Comparison of ENCODE assay signal across 10 mouse cellular contexts in the genomic region with DNA sequence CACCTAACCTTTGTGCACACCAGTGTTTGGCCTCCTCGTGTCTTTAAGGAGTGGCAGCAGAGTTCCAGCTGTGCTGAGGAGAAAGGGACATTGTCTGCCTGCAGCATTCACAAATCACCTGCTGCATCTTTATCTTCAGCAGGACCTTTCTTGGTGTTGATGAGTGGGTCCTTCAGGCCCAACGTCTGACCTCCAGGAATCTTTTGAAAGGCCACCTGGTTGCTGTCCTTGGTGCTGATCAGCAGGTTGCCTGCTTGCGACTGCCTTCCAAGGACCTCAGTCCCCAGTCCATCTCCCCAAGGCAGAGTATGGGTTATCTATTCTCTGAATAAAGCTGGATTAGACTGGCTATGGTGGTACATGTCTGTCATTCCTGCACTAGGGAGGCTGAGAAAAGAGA. TPM values are rescaled to one million over a fixed set of nuclear protein-coding genes. Genes with fewer than 3 reads are reported as not detected.
DNase-seq lines count a peak whose midpoint lies in the region; ATAC-seq lines count a peak whose summit lies in the region.
"Had no signal": no experiment of that assay in that cellular context is flagged by ENCODE, and none has a peak within 500 bp of the region (broad histone marks: within the 10 kb centered on the region; RNA-seq: fewer than 3 reads in every experiment).

No protein-coding gene starts in this region.

- no peak for ATAC-seq in midbrain, embryonic 13.5 days
- ATAC-seq in inflammation-experienced regulatory T-cells, adult 6 months, result no peak

- no peak overlapping the region for H3K4me3 ChIP-seq in midbrain, embryonic 10.5 days
- H3K4me3 ChIP-seq in midbrain, embryonic 13.5 days (replicated peaks), result no peak overlapping the region
- H3K4me3 ChIP-seq: hindbrain, embryonic 15.5 days; limb, embryonic 13.5 days had no signal

- H3K9ac ChIP-seq in midbrain, embryonic 13.5 days (replicated peaks), result no peak overlapping the region
- H3K9ac ChIP-seq: hindbrain, embryonic 15.5 days; limb, embryonic 13.5 days had no signal

- 10% methylated on average over 3 of the region's 3 CpGs for WGBS in midbrain, embryonic 10.5 days
- 14% methylated on average over 3 of the region's 3 CpGs for WGBS in midbrain, embryonic 13.5 days

- H3K4me1 ChIP-seq in midbrain, embryonic 10.5 days, result no peaks in the 10 kb centered on the region
- no peaks in the 10 kb centered on the region for H3K4me1 ChIP-seq in midbrain, embryonic 13.5 days (replicated peaks)
- H3K4me1 ChIP-seq: hindbrain, embryonic 15.5 days; limb, embryonic 13.5 days had no signal

- peaks cover 6% of the 10 kb centered on the region for H3K27me3 ChIP-seq in midbrain, embryonic 10.5 days (ENCODE audit: low read depth, poor library complexity, severe bottlenecking)
- no peaks in the 10 kb centered on the region for H3K27me3 ChIP-seq in midbrain, embryonic 13.5 days
- H3K27me3 ChIP-seq: hindbrain, embryonic 15.5 days had no signal

- H3K27ac ChIP-seq in midbrain, embryonic 10.5 days (replicated peaks), result no peak overlapping the region
- H3K27ac ChIP-seq in midbrain, embryonic 13.5 days, result no peak overlapping the region
- H3K27ac ChIP-seq: hindbrain, embryonic 15.5 days; limb, embryonic 13.5 days had no signal

- H3K36me3 ChIP-seq in midbrain, embryonic 10.5 days, result no peaks in the 10 kb centered on the region
- H3K36me3 ChIP-seq in midbrain, embryonic 13.5 days, result no peaks in the 10 kb centered on the region
- H3K36me3 ChIP-seq: hindbrain, embryonic 15.5 days; limb, embryonic 13.5 days had no signal

- no peak overlapping the region for H3K4me2 ChIP-seq in midbrain, embryonic 13.5 days (replicated peaks)
- H3K4me2 ChIP-seq: hindbrain, embryonic 15.5 days; limb, embryonic 13.5 days had no signal

- H3K9me3 ChIP-seq in midbrain, embryonic 10.5 days (replicated peaks), result no peaks in the 10 kb centered on the region
- H3K9me3 ChIP-seq in midbrain, embryonic 13.5 days, result no peaks in the 10 kb centered on the region
- H3K9me3 ChIP-seq: hindbrain, embryonic 15.5 days; limb, embryonic 13.5 days had no signal

- DNase-seq in midbrain, embryonic 10.5 days (ENCODE audit: low spot score), result peak; percentile 21
- DNase-seq in c-Kit-positive CD71-negative TER-119-negative erythroid progenitor cells, embryonic 14.5 days (ENCODE audit: low read depth), result peak; percentile 12
- peak; percentile 43 for DNase-seq in kidney, postnatal 14 days
- peak; percentile 14 for DNase-seq in yolk sac, embryonic 10.5 days (ENCODE audit: low spot score)
- no peak for DNase-seq in cerebellum, postnatal 36 days
- DNase-seq: cerebellum, adult 11-12 months had no signal

RNA-seq across cellular contexts. Expression of a gene that starts 10.0 kb away (rescaled TPM):
- polyA plus RNA-seq in midbrain, embryonic 10.5 days (2016; fragmentation: Nextera tagmentation; extraction: Ambion mirVana), result 0.09 and 0.15 TPM in 2 replicates
- 1.2 and 1.4 TPM in 2 replicates for polyA plus RNA-seq in midbrain, embryonic 13.5 days (2015; fragmentation: Nextera tagmentation; extraction: Ambion mirVana)
- 1 to 10 TPM; 4.0 to 4.8 (median 4.6) TPM for polyA plus RNA-seq in inflammation-experienced regulatory T-cells, adult 6 months (2017; shearing (Covaris generic))

Comparison
In these comparisons a context has a peak if more than half of its experiments do, and no peak if none do; other contexts are left out.
1. DNase-seq: peak in midbrain, embryonic 10.5 days (single experiment), c-Kit-positive CD71-negative TER-119-negative erythroid progenitor cells, embryonic 14.5 days (single experiment), kidney, postnatal 14 days (single experiment) and yolk sac, embryonic 10.5 days (single experiment); none in cerebellum, postnatal 36 days (0 of 2).